ENCODE assay signal across 28 mouse cellular contexts in the genomic region with DNA sequence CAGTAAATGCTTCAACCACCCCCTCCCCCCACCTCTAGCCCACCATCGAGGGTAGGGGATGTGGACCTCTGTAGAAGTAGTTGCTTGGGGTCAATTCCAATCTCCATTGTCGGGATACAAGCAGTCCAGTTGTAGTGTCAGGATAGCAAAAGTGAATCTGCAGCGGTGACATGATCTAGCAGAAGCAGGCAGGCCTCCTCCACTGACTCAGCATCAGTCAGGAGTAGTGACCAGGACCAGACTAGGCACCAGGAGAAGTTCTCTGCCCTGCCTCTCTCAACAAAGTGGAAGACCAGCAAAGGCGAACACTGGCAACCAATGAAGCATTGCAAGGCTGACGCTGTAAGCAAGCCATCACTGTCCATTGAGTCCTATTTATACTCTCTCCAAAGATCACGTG. TPM values are rescaled to one million over a fixed set of nuclear protein-coding genes. Genes with fewer than 3 reads are reported as not detected.
DNase-seq lines count a peak whose midpoint lies in the region; ATAC-seq and TF ChIP-seq lines count a peak whose summit lies in the region.
"Had no signal": no experiment of that assay in that cellular context is flagged by ENCODE, and none has a peak within 500 bp of the region (broad histone marks: within the 10 kb centered on the region; RNA-seq: fewer than 3 reads in every experiment).

No protein-coding gene starts in this region.

- DNase-seq in heart, adult 9 months (ENCODE audit: low spot score in 2 of 2), result no peak
- no peak for DNase-seq in liver, postnatal 0 days
- DNase-seq in liver, embryonic 14.5 days (ENCODE audit: low read depth in 3 of 3, low spot score in 3 of 3), result no peak
- no peak for DNase-seq in gastrocnemius, postnatal 25 days
- DNase-seq: adrenal gland, adult 8-10 months; adrenal gland, postnatal 14 days; adrenal gland, postnatal 36 days; B cell, adult 2 months; cerebellum, adult 11-12 months; cerebellum, adult 2 months; cerebellum, adult 9-10 months; cerebellum, postnatal 10 days; cerebellum, postnatal 25 days had no signal

- 78% methylated on average over 6 of the region's 6 CpGs for WGBS in heart, embryonic 12.5 days
- WGBS in liver, embryonic 12.5 days (ENCODE audit: insufficient replicate concordance), result 80% methylated on average over 6 of the region's 6 CpGs
- WGBS in liver, postnatal 0 days (ENCODE audit: insufficient replicate concordance), result 79% methylated on average over 6 of the region's 6 CpGs
- 66% methylated on average over 6 of the region's 6 CpGs for WGBS in liver, embryonic 14.5 days (ENCODE audit: insufficient replicate concordance)
- 62% methylated on average over 6 of the region's 6 CpGs for WGBS in liver, embryonic 16.5 days (ENCODE audit: insufficient replicate concordance)
- WGBS in kidney, embryonic 16.5 days, result 86% methylated on average over 6 of the region's 6 CpGs

- no peak overlapping the region for H3K9ac ChIP-seq in heart, embryonic 12.5 days
- H3K9ac ChIP-seq in liver, embryonic 12.5 days, result no peak overlapping the region
- no peak overlapping the region for H3K9ac ChIP-seq in liver, postnatal 0 days (replicated peaks)
- no peak overlapping the region for H3K9ac ChIP-seq in liver, embryonic 14.5 days (replicated peaks)
- no peak overlapping the region for H3K9ac ChIP-seq in liver, embryonic 16.5 days (ENCODE audit: low read depth, low read length)
- no peak overlapping the region for H3K9ac ChIP-seq in kidney, embryonic 16.5 days (replicated peaks; ENCODE audit: low read length)
- H3K9ac ChIP-seq: embryonic facial prominence, embryonic 12.5 days; forebrain, embryonic 12.5 days had no signal

- no peak overlapping the region for H3K4me2 ChIP-seq in heart, embryonic 12.5 days
- H3K4me2 ChIP-seq in liver, embryonic 12.5 days, result no peak overlapping the region
- H3K4me2 ChIP-seq in liver, postnatal 0 days (ENCODE audit: low read depth, low read length), result no peak overlapping the region
- H3K4me2 ChIP-seq in liver, embryonic 14.5 days (ENCODE audit: low read depth), result no peak overlapping the region
- no peak overlapping the region for H3K4me2 ChIP-seq in liver, embryonic 16.5 days (ENCODE audit: low read depth, low read length)
- H3K4me2 ChIP-seq in kidney, embryonic 16.5 days (replicated peaks; ENCODE audit: low read depth, low read length), result no peak overlapping the region
- H3K4me2 ChIP-seq: embryonic facial prominence, embryonic 12.5 days; forebrain, embryonic 12.5 days had no signal

- no peak for TF ChIP-seq CTCF in liver, postnatal 0 days (IDR thresholded peaks at IDR 0.05; ENCODE audit: low read depth)
- TF ChIP-seq CTCF in liver, embryonic 14.5 days (IDR thresholded peaks at IDR 0.05; ENCODE audit: low read depth), result no peak

- H3K27ac ChIP-seq in heart, embryonic 12.5 days (ENCODE audit: poor library complexity, severe bottlenecking), result no peak overlapping the region
- no peak overlapping the region for H3K27ac ChIP-seq in liver, embryonic 12.5 days
- H3K27ac ChIP-seq in liver, postnatal 0 days (ENCODE audit: low read depth), result no peak overlapping the region
- no peak overlapping the region for H3K27ac ChIP-seq in liver, embryonic 14.5 days
- H3K27ac ChIP-seq in liver, embryonic 16.5 days (ENCODE audit: low read length), result no peak overlapping the region
- H3K27ac ChIP-seq in kidney, embryonic 16.5 days (ENCODE audit: low read length), result no peak overlapping the region
- H3K27ac ChIP-seq: embryonic facial prominence, embryonic 10.5 days; embryonic facial prominence, embryonic 12.5 days; forebrain, embryonic 10.5 days; forebrain, embryonic 12.5 days had no signal

- no peaks in the 10 kb centered on the region for H3K9me3 ChIP-seq in heart, embryonic 12.5 days (replicated peaks)
- no peaks in the 10 kb centered on the region for H3K9me3 ChIP-seq in liver, embryonic 12.5 days (replicated peaks)
- H3K9me3 ChIP-seq in liver, postnatal 0 days (ENCODE audit: low read length), result no peaks in the 10 kb centered on the region
- no peaks in the 10 kb centered on the region for H3K9me3 ChIP-seq in liver, embryonic 14.5 days (ENCODE audit: control insufficient read depth, low read length)
- H3K9me3 ChIP-seq in liver, embryonic 16.5 days (replicated peaks; ENCODE audit: control insufficient read depth, low read length), result no peaks in the 10 kb centered on the region
- H3K9me3 ChIP-seq in kidney, embryonic 16.5 days (ENCODE audit: low read length), result no peaks in the 10 kb centered on the region
- H3K9me3 ChIP-seq: embryonic facial prominence, embryonic 10.5 days; embryonic facial prominence, embryonic 12.5 days; forebrain, embryonic 10.5 days; forebrain, embryonic 12.5 days had no signal

- H3K4me3 ChIP-seq in heart, embryonic 12.5 days, result no peak overlapping the region
- H3K4me3 ChIP-seq in liver, embryonic 12.5 days, result no peak overlapping the region
- H3K4me3 ChIP-seq in liver, postnatal 0 days (ENCODE audit: low read depth, low read length), result no peak overlapping the region
- no peak overlapping the region for H3K4me3 ChIP-seq in liver, embryonic 14.5 days (ENCODE audit: insufficient read depth in 1 of 2, low read depth in 2 of 2, low read length in 2 of 2)
- no peak overlapping the region for H3K4me3 ChIP-seq in liver, embryonic 16.5 days (ENCODE audit: low read depth, low read length)
- H3K4me3 ChIP-seq in kidney, embryonic 16.5 days (ENCODE audit: low read length), result no peak overlapping the region
- H3K4me3 ChIP-seq: embryonic facial prominence, embryonic 10.5 days; embryonic facial prominence, embryonic 12.5 days; erythroblast, embryonic 14.5 days; forebrain, embryonic 10.5 days; forebrain, embryonic 12.5 days had no signal

- no peaks in the 10 kb centered on the region for H3K4me1 ChIP-seq in heart, embryonic 12.5 days (replicated peaks)
- H3K4me1 ChIP-seq in liver, embryonic 12.5 days, result peaks cover 37% of the 10 kb centered on the region
- no peaks in the 10 kb centered on the region for H3K4me1 ChIP-seq in liver, postnatal 0 days (ENCODE audit: insufficient read depth)
- H3K4me1 ChIP-seq in liver, embryonic 14.5 days (replicated peaks; ENCODE audit: control insufficient read depth in 2 of 2, insufficient read depth in 2 of 2, low read length in 1 of 2), result peaks cover 10 to 23% of the 10 kb centered on the region in 2 experiments
- H3K4me1 ChIP-seq in liver, embryonic 16.5 days (ENCODE audit: control insufficient read depth, low read depth, low read length), result peaks cover 2% of the 10 kb centered on the region; the same call in 1 of the 2 replicates
- H3K4me1 ChIP-seq in kidney, embryonic 16.5 days (ENCODE audit: insufficient read depth, low read length), result no peaks in the 10 kb centered on the region
- H3K4me1 ChIP-seq: embryonic facial prominence, embryonic 10.5 days; embryonic facial prominence, embryonic 12.5 days; forebrain, embryonic 10.5 days; forebrain, embryonic 12.5 days had no signal

- H3K27me3 ChIP-seq in heart, embryonic 12.5 days (replicated peaks), result no peaks in the 10 kb centered on the region
- H3K27me3 ChIP-seq in liver, embryonic 12.5 days (replicated peaks), result no peaks in the 10 kb centered on the region
- no peaks in the 10 kb centered on the region for H3K27me3 ChIP-seq in liver, postnatal 0 days (ENCODE audit: insufficient read depth, low read length)
- H3K27me3 ChIP-seq in liver, embryonic 14.5 days (ENCODE audit: control insufficient read depth, insufficient read depth, low read length), result no peaks in the 10 kb centered on the region
- H3K27me3 ChIP-seq in liver, embryonic 16.5 days (ENCODE audit: control insufficient read depth, insufficient read depth, low read depth, low read length), result no peaks in the 10 kb centered on the region
- H3K27me3 ChIP-seq in kidney, embryonic 16.5 days (ENCODE audit: insufficient read depth, low read length), result no peaks in the 10 kb centered on the region
- H3K27me3 ChIP-seq: CH12.LX; embryonic facial prominence, embryonic 12.5 days; forebrain, embryonic 12.5 days; Patski had no signal

- ATAC-seq in heart, embryonic 12.5 days (ENCODE audit: insufficient number of reproducible peaks, low FRiP score), result peak; percentile 83
- peak; percentile 81 for ATAC-seq in liver, embryonic 12.5 days
- ATAC-seq in liver, postnatal 0 days, result no peak
- ATAC-seq in liver, embryonic 14.5 days (ENCODE audit: insufficient read depth), result peak; percentile 61
- peak; percentile 52; the same call in 1 of the 2 replicates for ATAC-seq in liver, embryonic 16.5 days (ENCODE audit: low read depth)
- ATAC-seq in kidney, embryonic 16.5 days (ENCODE audit: low FRiP score, low TSS enrichment), result no peak
- ATAC-seq: activated CD4-positive, CD25-positive, alpha-beta regulatory T cell, adult 4 months; CD4-positive, CD25-positive, alpha-beta regulatory T cell, adult 4 months; forebrain, embryonic 14.5 days; Patski had no signal

- H3K36me3 ChIP-seq in heart, embryonic 12.5 days, result no peaks in the 10 kb centered on the region
- H3K36me3 ChIP-seq in liver, embryonic 12.5 days, result no peaks in the 10 kb centered on the region
- no peaks in the 10 kb centered on the region for H3K36me3 ChIP-seq in liver, postnatal 0 days (replicated peaks; ENCODE audit: insufficient read depth, low read length)
- no peaks in the 10 kb centered on the region for H3K36me3 ChIP-seq in liver, embryonic 14.5 days (replicated peaks; ENCODE audit: control insufficient read depth, insufficient read depth, low read depth)
- no peaks in the 10 kb centered on the region for H3K36me3 ChIP-seq in liver, embryonic 16.5 days (ENCODE audit: control insufficient read depth, insufficient read depth)
- H3K36me3 ChIP-seq in kidney, embryonic 16.5 days (ENCODE audit: insufficient read depth, low read length), result no peaks in the 10 kb centered on the region
- H3K36me3 ChIP-seq: embryonic facial prominence, embryonic 10.5 days; embryonic facial prominence, embryonic 12.5 days; forebrain, embryonic 10.5 days; forebrain, embryonic 12.5 days; G1E had no signal

- no peak for TF ChIP-seq EP300 in liver, postnatal 0 days (IDR thresholded peaks at IDR 0.05; ENCODE audit: low read depth)
- TF ChIP-seq EP300 in liver, embryonic 14.5 days (IDR thresholded peaks at IDR 0.05; ENCODE audit: low read depth), result no peak

RNA-seq across cellular contexts. Expression of a gene that starts 39.0 kb away (rescaled TPM):
- 0.87 and 1.0 TPM in 2 replicates for polyA plus RNA-seq in heart, embryonic 12.5 days (2016; fragmentation: Nextera tagmentation; extraction: Ambion mirVana)
- 0.45 and 0.48 TPM in 2 replicates for polyA plus RNA-seq in liver, embryonic 12.5 days (2016; fragmentation: Nextera tagmentation; extraction: Ambion mirVana)
- polyA plus RNA-seq in liver, postnatal 0 days (2015; fragmentation: Nextera tagmentation; extraction: Ambion mirVana), result not detected in 2 replicates
- 0.02 and 0.05 TPM in 2 replicates for polyA plus RNA-seq in liver, embryonic 14.5 days (2012; rRNA removed)
- 0.13 TPM in 1 of 2 replicates, not detected in the other for polyA plus RNA-seq in liver, embryonic 14.5 days (2014; fragmentation: Nextera tagmentation; extraction: Ambion mirVana)
- 0.04 TPM in 1 of 2 replicates, not detected in the other for polyA plus RNA-seq in liver, embryonic 16.5 days (2015; fragmentation: Nextera tagmentation; extraction: Ambion mirVana)
- polyA plus RNA-seq in kidney, embryonic 16.5 days (2015; fragmentation: Nextera tagmentation; extraction: Ambion mirVana), result 1.8 and 2.2 TPM in 2 replicates
- under 1 TPM in 1 of 2 experiments, not detected in 1; 0.13 TPM for total RNA-seq in gastrocnemius, postnatal 25 days (2021)
- polyA plus RNA-seq: CD4-positive, CD25-positive, alpha-beta regulatory T cell, adult 4 months; erythroblast, embryonic 14.5 days; G1E; Patski had no signal

Comparison
In these comparisons a context has a peak if more than half of its experiments do, and no peak if none do; other contexts are left out.
1. ATAC-seq: peak in heart, embryonic 12.5 days (single experiment), liver, embryonic 12.5 days (single experiment), liver, embryonic 14.5 days (single experiment) and liver, embryonic 16.5 days (single experiment); none in liver, postnatal 0 days (single experiment) and kidney, embryonic 16.5 days (single experiment).